Mouse (Mus musculus): ENCODE measurements at regions not wholly inside any gene's neighbourhood (a gene's known extent, or its start where the extent isn't known, plus 50 kb on each side); places are given as distances from the start of the nearest gene placed in this dataset.

DNA sequence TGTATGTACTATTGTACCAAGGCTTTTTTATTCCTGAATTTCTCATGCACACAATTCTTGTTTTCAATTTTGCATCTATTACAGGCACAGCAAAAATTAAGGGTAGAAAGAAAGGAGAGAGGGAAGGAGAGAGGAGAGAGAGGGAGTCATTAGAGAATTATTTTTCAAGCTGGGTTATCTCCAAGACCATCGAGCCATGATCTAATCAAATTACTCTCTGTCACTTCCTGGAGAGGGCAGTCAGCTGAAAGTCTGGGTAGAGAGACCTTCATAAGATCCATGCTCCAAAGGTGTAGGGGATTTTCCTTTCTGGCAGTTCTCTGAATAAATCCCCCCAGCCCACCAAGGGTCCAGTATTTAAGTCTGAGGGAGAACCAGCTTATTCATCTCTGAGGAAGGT lies 1081.4 kb upstream of the Slc10a2 start:
- H3K27me3 ChIP-seq (replicated peaks; ENCODE audit: control insufficient read depth, insufficient read depth, low read length): no peaks in the 10 kb centered on the region
- no peak for TF ChIP-seq CTCF (IDR thresholded peaks at IDR 0.05; ENCODE audit: low read depth)
- H3K4me1 ChIP-seq (replicated peaks; ENCODE audit: control insufficient read depth, insufficient read depth, low read length): no peaks in the 10 kb centered on the region
- no peak overlapping the region for H3K27ac ChIP-seq (ENCODE audit: low read depth, low read length)
- no peak overlapping the region for H3K9ac ChIP-seq (ENCODE audit: low read depth, low read length)
- H3K9me3 ChIP-seq (ENCODE audit: control insufficient read depth): no peaks in the 10 kb centered on the region
- 51% methylated on average over 1 of the region's 1 CpGs for WGBS
- no peaks in the 10 kb centered on the region for H3K36me3 ChIP-seq (ENCODE audit: control insufficient read depth, insufficient read depth)
- H3K4me2 ChIP-seq (replicated peaks; ENCODE audit: low read depth): no peak overlapping the region
- no peak for ATAC-seq
- H3K4me3 ChIP-seq (ENCODE audit: low read depth, low read length): no peak overlapping the region

GRCm38 (mm10) chr8:6179602-6180001 lies 1074.5 kb upstream of the Slc10a2 start:
- Histone ChIP-seq H3K27ac (ENCODE audit: low read depth, low read length) (no peak overlapping the region), H3K4me3 (ENCODE audit: low read depth, low read length) (no peak overlapping the region), H3K4me2 (replicated peaks; ENCODE audit: low read depth) (no peak overlapping the region), H3K9me3 (ENCODE audit: control insufficient read depth) (no peaks in the 10 kb centered on the region), H3K9ac (ENCODE audit: low read depth, low read length) (no peak overlapping the region), H3K27me3 (replicated peaks; ENCODE audit: control insufficient read depth, insufficient read depth, low read length) (no peaks in the 10 kb centered on the region), H3K36me3 (ENCODE audit: control insufficient read depth, insufficient read depth) (no peaks in the 10 kb centered on the region), H3K4me1 (replicated peaks; ENCODE audit: control insufficient read depth, insufficient read depth, low read length) (no peaks in the 10 kb centered on the region)
- TF ChIP-seq CTCF (IDR thresholded peaks at IDR 0.05; ENCODE audit: low read depth): no peak
- ATAC-seq: no peak
- WGBS: 74% methylated on average over 3 of the region's 3 CpGs

DNA sequence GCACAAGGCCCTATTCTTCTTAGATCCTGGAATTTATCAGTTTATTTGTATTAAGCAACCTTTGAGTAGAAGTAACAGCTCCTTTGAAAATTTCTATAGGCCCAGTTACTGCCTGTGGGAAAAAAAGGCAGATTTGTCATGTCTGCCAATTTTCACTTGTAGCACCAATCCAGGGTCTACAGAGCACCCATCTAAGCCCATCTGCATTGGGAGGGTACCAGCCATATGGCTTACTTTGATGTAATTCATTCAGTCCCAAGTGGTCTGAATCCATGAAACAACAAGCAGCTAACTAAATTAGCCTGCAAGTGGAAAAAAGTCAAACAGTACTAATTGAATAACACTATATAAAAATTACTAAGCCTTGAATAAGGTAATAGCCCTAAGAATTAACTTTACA lies 1061.3 kb upstream of the Slc10a2 start:
- no peaks in the 10 kb centered on the region for H3K9me3 ChIP-seq (ENCODE audit: control insufficient read depth)
- no peak overlapping the region for H3K4me2 ChIP-seq (replicated peaks; ENCODE audit: low read depth)
- no peak overlapping the region for H3K9ac ChIP-seq (ENCODE audit: low read depth, low read length)

GRCm38 (mm10) chr8:6165230-6165629 lies 1060.1 kb upstream of the Slc10a2 start:
- WGBS: 74% methylated on average over 3 of the region's 3 CpGs

More for the DNA sequence above, 1061.3 kb upstream of the Slc10a2 start:
- H3K27ac ChIP-seq (ENCODE audit: low read depth, low read length): no peak overlapping the region
- no peaks in the 10 kb centered on the region for H3K27me3 ChIP-seq (replicated peaks; ENCODE audit: control insufficient read depth, insufficient read depth, low read length)
- ATAC-seq: no peak
- H3K36me3 ChIP-seq (ENCODE audit: control insufficient read depth, insufficient read depth): no peaks in the 10 kb centered on the region
- no peaks in the 10 kb centered on the region for H3K4me1 ChIP-seq (replicated peaks; ENCODE audit: control insufficient read depth, insufficient read depth, low read length)
- no peak overlapping the region for H3K4me3 ChIP-seq (ENCODE audit: low read depth, low read length)
- no peak for TF ChIP-seq CTCF (IDR thresholded peaks at IDR 0.05; ENCODE audit: low read depth)

DNA sequence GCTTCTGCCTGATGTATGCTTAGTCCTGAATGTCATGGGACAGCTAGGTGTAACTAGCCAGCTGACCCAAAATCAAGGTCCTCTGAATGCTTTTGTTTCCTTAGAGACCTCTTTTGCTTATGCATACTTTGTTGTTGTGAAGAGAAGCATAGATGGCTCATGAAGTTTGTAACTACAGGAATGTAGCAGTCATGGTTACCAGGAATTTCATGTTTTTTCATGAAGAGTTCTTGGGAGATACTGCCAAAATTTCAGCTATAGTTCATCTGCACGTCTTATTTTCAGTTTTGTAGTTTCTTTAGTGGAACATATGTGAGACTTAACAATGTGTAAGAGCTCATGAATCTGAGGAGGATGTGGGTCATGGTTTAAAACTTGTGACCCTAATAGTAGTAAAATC lies 1059.6 kb upstream of the Slc10a2 start:
- 49% methylated on average over 1 of the region's 1 CpGs for WGBS
- no peak for ATAC-seq
- TF ChIP-seq CTCF (IDR thresholded peaks at IDR 0.05; ENCODE audit: low read depth): no peak
- no peaks in the 10 kb centered on the region for H3K36me3 ChIP-seq (ENCODE audit: control insufficient read depth, insufficient read depth)
- H3K27me3 ChIP-seq (replicated peaks; ENCODE audit: control insufficient read depth, insufficient read depth, low read length): no peaks in the 10 kb centered on the region
- no peak overlapping the region for H3K4me3 ChIP-seq (ENCODE audit: low read depth, low read length)
- H3K9ac ChIP-seq (ENCODE audit: low read depth, low read length): no peak overlapping the region
- H3K4me2 ChIP-seq (replicated peaks; ENCODE audit: low read depth): no peak overlapping the region
- no peaks in the 10 kb centered on the region for H3K9me3 ChIP-seq (ENCODE audit: control insufficient read depth)
- H3K27ac ChIP-seq (ENCODE audit: low read depth, low read length): no peak overlapping the region
- H3K4me1 ChIP-seq (replicated peaks; ENCODE audit: control insufficient read depth, insufficient read depth, low read length): no peaks in the 10 kb centered on the region

More at GRCm38 (mm10) chr8:6165230-6165629, 1060.1 kb upstream of the Slc10a2 start:
- Histone ChIP-seq H3K4me3 (ENCODE audit: low read depth, low read length) (no peak overlapping the region), H3K9me3 (ENCODE audit: control insufficient read depth) (no peaks in the 10 kb centered on the region), H3K9ac (ENCODE audit: low read depth, low read length) (no peak overlapping the region), H3K36me3 (ENCODE audit: control insufficient read depth, insufficient read depth) (no peaks in the 10 kb centered on the region), H3K27ac (ENCODE audit: low read depth, low read length) (no peak overlapping the region), H3K4me1 (replicated peaks; ENCODE audit: control insufficient read depth, insufficient read depth, low read length) (no peaks in the 10 kb centered on the region), H3K27me3 (replicated peaks; ENCODE audit: control insufficient read depth, insufficient read depth, low read length) (no peaks in the 10 kb centered on the region), H3K4me2 (replicated peaks; ENCODE audit: low read depth) (no peak overlapping the region)
- ATAC-seq: no peak
- no peak for TF ChIP-seq CTCF (IDR thresholded peaks at IDR 0.05; ENCODE audit: low read depth)

DNA sequence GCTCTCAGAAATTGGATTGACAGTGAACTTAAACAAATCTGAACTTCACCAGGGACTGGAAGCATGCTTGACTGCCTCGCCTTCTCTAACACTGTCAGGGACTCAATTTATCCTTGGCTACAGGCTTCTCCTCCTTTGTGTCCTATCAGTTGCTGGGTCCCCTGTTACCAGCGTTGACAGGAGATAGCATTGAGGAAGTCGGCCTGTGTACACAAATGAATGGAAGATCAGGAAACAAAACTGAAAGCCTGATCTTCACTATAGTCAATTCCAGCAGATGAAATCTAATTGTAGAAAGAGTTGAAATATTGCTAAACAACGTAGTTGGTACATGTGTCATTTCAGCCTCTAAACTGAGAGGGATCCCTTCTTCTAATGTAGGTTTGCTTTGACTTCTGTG lies 1039.4 kb upstream of the Slc10a2 start:
- TF ChIP-seq CTCF (IDR thresholded peaks at IDR 0.05; ENCODE audit: low read depth): no peak
- no peak overlapping the region for H3K9ac ChIP-seq (ENCODE audit: low read depth, low read length)
- H3K4me1 ChIP-seq (replicated peaks; ENCODE audit: control insufficient read depth, insufficient read depth, low read length): no peaks in the 10 kb centered on the region
- no peaks in the 10 kb centered on the region for H3K9me3 ChIP-seq (ENCODE audit: control insufficient read depth)
- H3K4me3 ChIP-seq (ENCODE audit: low read depth, low read length): no peak overlapping the region
- H3K27ac ChIP-seq (ENCODE audit: low read depth, low read length): no peak overlapping the region
- H3K36me3 ChIP-seq (ENCODE audit: control insufficient read depth, insufficient read depth): no peaks in the 10 kb centered on the region
- ATAC-seq: no peak
- no peaks in the 10 kb centered on the region for H3K27me3 ChIP-seq (replicated peaks; ENCODE audit: control insufficient read depth, insufficient read depth, low read length)
- 50% methylated on average over 4 of the region's 4 CpGs for WGBS
- no peak overlapping the region for H3K4me2 ChIP-seq (replicated peaks; ENCODE audit: low read depth)

DNA sequence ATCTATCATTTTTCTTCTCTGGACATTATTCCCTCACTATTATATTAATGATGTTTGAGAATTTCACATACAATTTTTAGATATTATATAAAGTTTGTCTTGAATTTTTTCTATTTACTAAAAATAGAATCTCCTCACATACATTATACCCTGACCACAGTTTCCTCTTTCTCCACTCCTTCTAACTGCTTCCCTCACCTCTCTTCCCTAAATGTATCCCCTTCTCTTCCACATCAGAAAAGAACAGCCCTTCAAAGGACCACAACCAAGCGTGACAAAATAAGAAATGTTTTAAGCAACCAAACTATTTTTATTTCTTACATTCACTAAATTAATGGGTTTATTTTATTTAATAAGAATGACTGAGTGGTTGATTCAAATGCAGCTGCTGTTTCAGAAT lies 1034.9 kb upstream of the Slc10a2 start:
- no peak overlapping the region for H3K4me2 ChIP-seq (replicated peaks; ENCODE audit: low read depth)
- 88% methylated on average over 1 of the region's 1 CpGs for WGBS

More for the DNA sequence above, 1034.9 kb upstream of the Slc10a2 start:
- no peak overlapping the region for H3K9ac ChIP-seq (ENCODE audit: low read depth, low read length)
- no peaks in the 10 kb centered on the region for H3K4me1 ChIP-seq (replicated peaks; ENCODE audit: control insufficient read depth, insufficient read depth, low read length)
- H3K27ac ChIP-seq (ENCODE audit: low read depth, low read length): no peak overlapping the region
- H3K9me3 ChIP-seq (ENCODE audit: control insufficient read depth): no peaks in the 10 kb centered on the region
- no peaks in the 10 kb centered on the region for H3K36me3 ChIP-seq (ENCODE audit: control insufficient read depth, insufficient read depth)
- ATAC-seq: no peak
- no peak for TF ChIP-seq CTCF (IDR thresholded peaks at IDR 0.05; ENCODE audit: low read depth)
- H3K4me3 ChIP-seq (ENCODE audit: low read depth, low read length): no peak overlapping the region
- no peaks in the 10 kb centered on the region for H3K27me3 ChIP-seq (replicated peaks; ENCODE audit: control insufficient read depth, insufficient read depth, low read length)
